Mouse (Mus musculus): ENCODE data around the gene Serinc4. TPM values are rescaled to one million over a fixed set of nuclear protein-coding genes. Genes with fewer than 3 reads are reported as not detected.

The Serinc4 gene
- polyA plus RNA-seq, 1 experiment: 0.30 TPM

- TF ChIP-seq GATA1 (IDR thresholded peaks at IDR 0.05; ENCODE audit: borderline replicate concordance, low read length) (no peak), FLI1 (IDR thresholded peaks at IDR 0.05; ENCODE audit: low read length) (no peak)
- peaks cover 32% of the 10 kb centered on the region for H3K36me3 ChIP-seq (replicated peaks; ENCODE audit: low read length)
Observed at GRCm38 (mm10) chr2:121460071-121460470, 3.5 kb upstream of the Serinc4 start.

GRCm38 (mm10) chr2:121455534-121455933 is 1.0 kb downstream of the Serinc4 start:
- Histone ChIP-seq H3K27me3 (replicated peaks) (no peaks in the 10 kb centered on the region), H3K4me3 (replicated peaks) (peak overlapping the region; percentile 35), H3K36me3 (replicated peaks; ENCODE audit: low read length) (peaks cover 68% of the 10 kb centered on the region), H3K4me1 (peaks cover 64% of the 10 kb centered on the region), H3K9me3 (no peaks in the 10 kb centered on the region)
- TF ChIP-seq GATA1 (IDR thresholded peaks at IDR 0.05; ENCODE audit: borderline replicate concordance, low read length) (no peak), FLI1 (IDR thresholded peaks at IDR 0.05; ENCODE audit: low read length) (no peak)

More at GRCm38 (mm10) chr2:121460071-121460470, 3.5 kb upstream of the Serinc4 start:
- Histone ChIP-seq H3K4me3 (replicated peaks) (no peak overlapping the region), H3K4me1 (peaks cover 28% of the 10 kb centered on the region), H3K27me3 (replicated peaks) (no peaks in the 10 kb centered on the region), H3K9me3 (no peaks in the 10 kb centered on the region)

GRCm38 (mm10) chr2:121453917-121454316 is 2.7 kb downstream of the Serinc4 start:
- Histone ChIP-seq H3K4me1 (peaks cover 68% of the 10 kb centered on the region), H3K4me3 (replicated peaks) (peak overlapping the region; percentile 35), H3K27me3 (replicated peaks) (no peaks in the 10 kb centered on the region), H3K9me3 (no peaks in the 10 kb centered on the region), H3K36me3 (replicated peaks; ENCODE audit: low read length) (peaks cover 64% of the 10 kb centered on the region)
- no peak for TF ChIP-seq FLI1 (IDR thresholded peaks at IDR 0.05; ENCODE audit: low read length)
- TF ChIP-seq GATA1 (IDR thresholded peaks at IDR 0.05; ENCODE audit: borderline replicate concordance, low read length): no peak

GRCm38 (mm10) chr2:121452990-121453389 is 3.6 kb downstream of the Serinc4 start, which contains the start of gene Hypk:
Gene Hypk, plus strand, starts transcription at chr2:121453290.
- Histone ChIP-seq H3K36me3 (replicated peaks; ENCODE audit: low read length) (peaks cover 56% of the 10 kb centered on the region), H3K9me3 (no peaks in the 10 kb centered on the region), H3K27me3 (replicated peaks) (no peaks in the 10 kb centered on the region), H3K4me3 (replicated peaks) (peak within 1 kb of the TSS; percentile 35), H3K4me1 (peaks cover 64% of the 10 kb centered on the region)
- TF ChIP-seq GATA1 (IDR thresholded peaks at IDR 0.05; ENCODE audit: borderline replicate concordance, low read length) (no peak), FLI1 (IDR thresholded peaks at IDR 0.05; ENCODE audit: low read length) (no peak)

GRCm38 (mm10) chr2:121452361-121452760 is 4.2 kb downstream of the Serinc4 start:
- Histone ChIP-seq H3K4me3 (replicated peaks) (peak overlapping the region; percentile 7), H3K27me3 (replicated peaks) (no peaks in the 10 kb centered on the region), H3K9me3 (no peaks in the 10 kb centered on the region), H3K4me1 (peaks cover 65% of the 10 kb centered on the region), H3K36me3 (replicated peaks; ENCODE audit: low read length) (peaks cover 54% of the 10 kb centered on the region)
- no peak for TF ChIP-seq GATA1 (IDR thresholded peaks at IDR 0.05; ENCODE audit: borderline replicate concordance, low read length)
- TF ChIP-seq FLI1 (IDR thresholded peaks at IDR 0.05; ENCODE audit: low read length): no peak

GRCm38 (mm10) chr2:121450093-121450492 is 6.5 kb downstream of the Serinc4 start:
- Histone ChIP-seq H3K27me3 (replicated peaks) (no peaks in the 10 kb centered on the region), H3K4me3 (replicated peaks) (peak overlapping the region; percentile 95), H3K36me3 (replicated peaks; ENCODE audit: low read length) (peaks cover 44% of the 10 kb centered on the region), H3K9me3 (no peaks in the 10 kb centered on the region), H3K4me1 (peaks cover 69% of the 10 kb centered on the region)
- TF ChIP-seq GATA1 (IDR thresholded peaks at IDR 0.05; ENCODE audit: borderline replicate concordance, low read length): no peak
- no peak for TF ChIP-seq FLI1 (IDR thresholded peaks at IDR 0.05; ENCODE audit: low read length)

- Histone ChIP-seq H3K36me3 (replicated peaks; ENCODE audit: low read length) (peaks cover 39% of the 10 kb centered on the region), H3K4me1 (peaks cover 64% of the 10 kb centered on the region)
Observed at GRCm38 (mm10) chr2:121449545-121450011, 7.0 kb downstream of the Serinc4 start.

GRCm38 (mm10) chr2:121448739-121449535 is 7.6 kb downstream of the Serinc4 start, which contains the start of gene Serf2:
Gene Serf2, plus strand, starts transcription at chr2:121449195.
- no peaks in the 10 kb centered on the region for H3K9me3 ChIP-seq
- peaks cover 66% of the 10 kb centered on the region for H3K4me1 ChIP-seq
- no peaks in the 10 kb centered on the region for H3K27me3 ChIP-seq (replicated peaks)
- peak within 1 kb of the TSS; percentile 95 for H3K4me3 ChIP-seq (replicated peaks)
- peaks cover 34% of the 10 kb centered on the region for H3K36me3 ChIP-seq (replicated peaks; ENCODE audit: low read length)
- TF ChIP-seq FLI1 (IDR thresholded peaks at IDR 0.05; ENCODE audit: low read length) (no peak), GATA1 (IDR thresholded peaks at IDR 0.05; ENCODE audit: borderline replicate concordance, low read length) (no peak)

More at GRCm38 (mm10) chr2:121449545-121450011, 7.0 kb downstream of the Serinc4 start:
- TF ChIP-seq GATA1 (IDR thresholded peaks at IDR 0.05; ENCODE audit: borderline replicate concordance, low read length) (no peak), FLI1 (IDR thresholded peaks at IDR 0.05; ENCODE audit: low read length) (no peak)
- Histone ChIP-seq H3K27me3 (replicated peaks) (no peaks in the 10 kb centered on the region), H3K4me3 (replicated peaks) (peak overlapping the region; percentile 95), H3K9me3 (no peaks in the 10 kb centered on the region)

- Histone ChIP-seq H3K4me1 (peaks cover 61% of the 10 kb centered on the region), H3K9me3 (no peaks in the 10 kb centered on the region), H3K4me3 (replicated peaks) (peak overlapping the region; percentile 95), H3K36me3 (replicated peaks; ENCODE audit: low read length) (peaks cover 26% of the 10 kb centered on the region), H3K27me3 (replicated peaks) (no peaks in the 10 kb centered on the region)
- TF ChIP-seq GATA1 (IDR thresholded peaks at IDR 0.05; ENCODE audit: borderline replicate concordance, low read length) (no peak), FLI1 (IDR thresholded peaks at IDR 0.05; ENCODE audit: low read length) (no peak)
Observed at GRCm38 (mm10) chr2:121448136-121448535, 8.4 kb downstream of the Serinc4 start.

GRCm38 (mm10) chr2:121447006-121447405 is 9.6 kb downstream of the Serinc4 start:
- TF ChIP-seq FLI1 (IDR thresholded peaks at IDR 0.05; ENCODE audit: low read length) (no peak), GATA1 (IDR thresholded peaks at IDR 0.05; ENCODE audit: borderline replicate concordance, low read length) (no peak)
- H3K4me3 ChIP-seq (replicated peaks): no peak overlapping the region
- H3K27me3 ChIP-seq (replicated peaks): peaks cover 1% of the 10 kb centered on the region
- peaks cover 61% of the 10 kb centered on the region for H3K4me1 ChIP-seq
- no peaks in the 10 kb centered on the region for H3K9me3 ChIP-seq
- H3K36me3 ChIP-seq (replicated peaks; ENCODE audit: low read length): peaks cover 14% of the 10 kb centered on the region

Data from megakaryocyte, embryonic 14.5 days (primary cell).